Mouse (Mus musculus) heart, adult 2 months (tissue): Measurements from ENCODE around the gene Ctf1.

Experiments used
- CTCF ChIP-seq: fragments of 200-600 bp; IDR thresholded peaks from 2 replicates; pipeline ENCODE4 v1.8.1; 2022; ENCODE audit warnings: antibody characterized with exemption, mild to moderate bottlenecking, moderate library complexity
- POLR2A ChIP-seq: fragments of 200-500 bp; IDR thresholded peaks from 2 replicates; pipeline ENCODE4 v1.6.1; 2011; ENCODE audit warnings: mild to moderate bottlenecking, low read depth, low read length, control low read depth; ENCODE audit not compliant: insufficient read depth

GRCm38 (mm10) chr7:127698986-127699385, 13.6 kb upstream of the Ctf1 start:
- TF ChIP-seq CTCF (no peak), POLR2A (no peak)
